Mouse (Mus musculus) C2C12 (cell line): ENCODE results near the gene Mybpc3. TPM values are rescaled to one million over a fixed set of nuclear protein-coding genes. Genes with fewer than 3 reads are reported as not detected.

Experiments
- H3K27me3 ChIP-seq: one replicate; pipeline ENCODE4 v1.6.1; 2011; ENCODE audit not compliant: control insufficient read depth, insufficient read depth, insufficient read length
- H3K36me3 ChIP-seq: one replicate; pipeline ENCODE4 v1.6.1; 2011; ENCODE audit not compliant: control insufficient read depth, insufficient read depth
- H3K4me3 ChIP-seq: one replicate; pipeline ENCODE4 v1.5.1; 2011; ENCODE audit warnings: mild to moderate bottlenecking, control low read depth; ENCODE audit not compliant: poor library complexity, insufficient read depth, severe bottlenecking
- H3K79me2 ChIP-seq: one replicate; pipeline ENCODE4 v1.6.1; 2011; ENCODE audit not compliant: control insufficient read depth, insufficient read depth
- H3K79me3 ChIP-seq: one replicate; pipeline ENCODE4 v1.6.1; 2011; ENCODE audit warnings: low read depth, control low read depth
- H3ac ChIP-seq: one replicate; pipeline ENCODE3; 2011; ENCODE audit warnings: low read depth; ENCODE audit not compliant: control insufficient read depth, insufficient read length
- CEBPB ChIP-seq: IDR thresholded peaks from one replicate; pipeline ENCODE4 v1.6.1; 2011; ENCODE audit warnings: low read depth, mild to moderate bottlenecking, control low read depth, moderate library complexity
- CTCF ChIP-seq: IDR thresholded peaks from one replicate; pipeline ENCODE4 v1.5.1; 2011; ENCODE audit not compliant: control insufficient read depth, insufficient read depth, insufficient read length
- FOSL1 ChIP-seq: IDR thresholded peaks from one replicate; pipeline ENCODE4 v1.8.0; 2011; ENCODE audit warnings: mild to moderate bottlenecking, low read length; ENCODE audit not compliant: poor library complexity, insufficient read depth, severe bottlenecking
- MAX ChIP-seq: IDR thresholded peaks from one replicate; pipeline ENCODE4 v1.6.1; 2011; ENCODE audit warnings: mild to moderate bottlenecking, control low read depth
- MYOD1 ChIP-seq: IDR thresholded peaks from one replicate; pipeline ENCODE4 v1.6.1; 2011; ENCODE audit warnings: low read depth; ENCODE audit not compliant: control insufficient read depth, insufficient read length
- MYOG ChIP-seq: IDR thresholded peaks from one replicate; pipeline ENCODE4 v1.6.1; 2011; ENCODE audit not compliant: control insufficient read depth, insufficient read length; ENCODE audit errors: extremely low read depth
- USF1 ChIP-seq: IDR thresholded peaks from one replicate; pipeline ENCODE4 v1.6.1; 2011; ENCODE audit warnings: low read depth, mild to moderate bottlenecking, control low read depth, moderate library complexity
- polyA plus RNA-seq: library from polyadenylated mRNA; unstranded; fragments of >200 nt; fragmentation: generic; extraction: Trizol; gene quantifications from one replicate; pipeline ENCODE4 v1.2.1, GENCODE M21; 2012; ENCODE audit warnings: missing spikeins

The Mybpc3 gene
- polyA plus RNA-seq, 1 experiment = not detected

GRCm38 (mm10) chr2:91139764-91140163 lies 21.8 kb downstream of the Mybpc3 start:
- no peaks in the 10 kb centered on the region for H3K79me3 ChIP-seq
- TF ChIP-seq FOSL1 (no peak), MAX (no peak), USF1 (no peak), MYOD1 (no peak), MYOG (no peak), CEBPB (no peak), CTCF (no peak)
- no peaks in the 10 kb centered on the region for H3K27me3 ChIP-seq
- no peaks in the 10 kb centered on the region for H3K79me2 ChIP-seq
- H3ac ChIP-seq = no peak overlapping the region
- peaks cover 5% of the 10 kb centered on the region for H3K36me3 ChIP-seq
- no peak overlapping the region for H3K4me3 ChIP-seq

- TF ChIP-seq CTCF (no peak), CEBPB (no peak), FOSL1 (no peak), MYOG (no peak), MYOD1 (no peak), MAX (no peak), USF1 (no peak)
- Histone ChIP-seq H3K4me3 (no peak overlapping the region), H3ac (no peak overlapping the region), H3K79me2 (no peaks in the 10 kb centered on the region), H3K27me3 (no peaks in the 10 kb centered on the region), H3K36me3 (peaks cover 12% of the 10 kb centered on the region), H3K79me3 (no peaks in the 10 kb centered on the region)
Measured at GRCm38 (mm10) chr2:91142920-91143319, 25.0 kb downstream of the Mybpc3 start.

- Histone ChIP-seq H3K36me3 (peaks cover 8% of the 10 kb centered on the region), H3K79me3 (no peaks in the 10 kb centered on the region), H3ac (no peak overlapping the region), H3K4me3 (no peak overlapping the region), H3K79me2 (no peaks in the 10 kb centered on the region), H3K27me3 (no peaks in the 10 kb centered on the region)
- no peak for TF ChIP-seq CEBPB
- no peak for TF ChIP-seq MYOG
- TF ChIP-seq MYOD1 = no peak
- no peak for TF ChIP-seq FOSL1
- TF ChIP-seq MAX = no peak
- TF ChIP-seq CTCF = no peak
- TF ChIP-seq USF1 = no peak
Measured at GRCm38 (mm10) chr2:91143401-91143800, 25.5 kb downstream of the Mybpc3 start.

DNA sequence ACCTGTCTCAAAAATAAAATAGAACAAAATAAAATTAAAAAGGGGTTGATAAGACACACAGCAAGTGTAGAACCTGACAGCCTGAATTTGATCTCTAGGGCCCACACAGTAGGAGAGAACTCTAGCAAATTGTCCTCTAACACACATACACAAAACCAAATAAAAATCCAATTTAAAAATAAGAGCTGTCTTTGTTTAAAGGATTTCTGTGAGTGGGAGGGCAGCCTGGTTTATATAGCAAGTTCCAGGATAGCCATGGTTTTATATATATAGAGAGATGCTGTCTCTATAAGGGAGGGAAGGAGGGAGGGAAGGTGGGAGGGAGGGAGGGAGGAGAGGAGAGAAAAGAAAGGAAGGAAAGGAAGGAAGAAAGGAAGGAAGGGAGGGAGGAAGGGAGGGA lies 30.2 kb downstream of the Mybpc3 start:
- H3K36me3 ChIP-seq = peaks cover 21% of the 10 kb centered on the region

GRCm38 (mm10) chr2:91151331-91151730 lies 33.4 kb downstream of the Mybpc3 start:
- Histone ChIP-seq H3ac (no peak overlapping the region), H3K36me3 (peaks cover 33% of the 10 kb centered on the region), H3K79me2 (no peaks in the 10 kb centered on the region), H3K79me3 (no peaks in the 10 kb centered on the region), H3K27me3 (no peaks in the 10 kb centered on the region), H3K4me3 (no peak overlapping the region)
- TF ChIP-seq USF1 (no peak), MYOD1 (no peak), CEBPB (no peak), MYOG (no peak), FOSL1 (no peak), MAX (no peak), CTCF (no peak)

More for the DNA sequence above, 30.2 kb downstream of the Mybpc3 start:
- Histone ChIP-seq H3K79me3 (no peaks in the 10 kb centered on the region), H3ac (no peak overlapping the region), H3K27me3 (no peaks in the 10 kb centered on the region), H3K79me2 (no peaks in the 10 kb centered on the region), H3K4me3 (no peak overlapping the region)
- TF ChIP-seq MYOD1 (no peak), CTCF (no peak), MYOG (no peak), USF1 (no peak), CEBPB (no peak), FOSL1 (no peak), MAX (no peak)

GRCm38 (mm10) chr2:91152885-91153377 lies 35.0 kb downstream of the Mybpc3 start:
- Histone ChIP-seq H3ac (no peak overlapping the region), H3K79me3 (no peaks in the 10 kb centered on the region), H3K4me3 (no peak overlapping the region), H3K79me2 (no peaks in the 10 kb centered on the region), H3K36me3 (peaks cover 34% of the 10 kb centered on the region), H3K27me3 (no peaks in the 10 kb centered on the region)
- no peak for TF ChIP-seq FOSL1
- TF ChIP-seq CEBPB = no peak
- no peak for TF ChIP-seq MAX
- no peak for TF ChIP-seq CTCF
- no peak for TF ChIP-seq USF1
- TF ChIP-seq MYOD1 = no peak
- no peak for TF ChIP-seq MYOG
